Mouse (Mus musculus) stomach, postnatal 0 days (tissue): ENCODE measurements around the gene Atp6v1b1. TPM values are rescaled to one million over a fixed set of nuclear protein-coding genes. Genes with fewer than 3 reads are reported as not detected.

Experiments
- ATAC-seq: fragments of 200-750 bp; cut with Nextera tagmentation; 2 replicates; pipeline ENCODE4 v1.8.0; 2017; ENCODE audit not compliant: low FRiP score, low TSS enrichment
- DNase-seq: peaks from one replicate; pipeline ENCODE4 v3.0.0-alpha.2; 2016; ENCODE audit warnings: low spot score
- H3K27ac ChIP-seq: fragments of 300-500 bp; sonication (generic); replicated peaks from 2 replicates; pipeline ENCODE4 v1.5.1; 2014; ENCODE audit warnings: mild to moderate bottlenecking, control low read depth
- H3K27me3 ChIP-seq: fragments of 300-500 bp; sonication (generic); 2 replicates; pipeline ENCODE4 v1.6.1; 2014; ENCODE audit warnings: low read length; ENCODE audit not compliant: control insufficient read depth, insufficient read depth
- H3K36me3 ChIP-seq: fragments of 300-500 bp; sonication (generic); 2 replicates; pipeline ENCODE4 v1.6.1; 2014; ENCODE audit warnings: low read length, mixed read lengths; ENCODE audit not compliant: control insufficient read depth, insufficient read depth
- H3K4me1 ChIP-seq: fragments of 300-500 bp; sonication (generic); replicated peaks from 2 replicates; pipeline ENCODE4 v1.6.1; 2014; ENCODE audit warnings: antibody characterized with exemption; ENCODE audit not compliant: control insufficient read depth, insufficient read depth
- H3K4me2 ChIP-seq: fragments of 300-500 bp; sonication (generic); replicated peaks from 2 replicates; pipeline ENCODE4 v1.6.1; 2014; ENCODE audit warnings: low read depth, mild to moderate bottlenecking, control low read depth, moderate library complexity
- H3K4me3 ChIP-seq: fragments of 300-500 bp; sonication (generic); 2 replicates; pipeline ENCODE4 v1.5.1; 2014; ENCODE audit warnings: low read depth, low read length, control low read depth
- H3K9ac ChIP-seq: fragments of 300-500 bp; sonication (generic); 2 replicates; pipeline ENCODE4 v1.6.1; 2014; ENCODE audit warnings: mild to moderate bottlenecking, low read length, control low read depth, mixed read lengths
- H3K9me3 ChIP-seq: fragments of 300-500 bp; sonication (generic); 2 replicates; pipeline ENCODE4 v1.6.1; 2016; ENCODE audit warnings: low read length; ENCODE audit not compliant: control insufficient read depth
- CTCF ChIP-seq: IDR thresholded peaks from 2 replicates; pipeline ENCODE4 v1.5.1; 2016; ENCODE audit warnings: antibody characterized with exemption, low read depth, mild to moderate bottlenecking, moderate library complexity
- EP300 ChIP-seq: optimal IDR thresholded peaks from 2 replicates; pipeline ENCODE3; 2016; ENCODE audit warnings: antibody characterized with exemption
- WGBS: fragments of 180-500 bp; shearing (Covaris S2); extraction: QIAGEN DNeasy Blood & Tissue Kit; methylation state at CpG from one replicate; pipeline ENCODE4 v1.1.7; 2014; 5-methylcytosine and 5-hydroxymethylcytosine counted together
- polyA plus RNA-seq: library from polyadenylated mRNA; unstranded; fragments of >200 nt; fragmentation: Nextera tagmentation; extraction: Ambion mirVana; gene quantifications from 2 replicates; pipeline ENCODE4 v1.2.1, GENCODE M21; 2015

The Atp6v1b1 gene
- polyA plus RNA-seq, 1 experiment from 2014 or later = 0.30 TPM

DNA sequence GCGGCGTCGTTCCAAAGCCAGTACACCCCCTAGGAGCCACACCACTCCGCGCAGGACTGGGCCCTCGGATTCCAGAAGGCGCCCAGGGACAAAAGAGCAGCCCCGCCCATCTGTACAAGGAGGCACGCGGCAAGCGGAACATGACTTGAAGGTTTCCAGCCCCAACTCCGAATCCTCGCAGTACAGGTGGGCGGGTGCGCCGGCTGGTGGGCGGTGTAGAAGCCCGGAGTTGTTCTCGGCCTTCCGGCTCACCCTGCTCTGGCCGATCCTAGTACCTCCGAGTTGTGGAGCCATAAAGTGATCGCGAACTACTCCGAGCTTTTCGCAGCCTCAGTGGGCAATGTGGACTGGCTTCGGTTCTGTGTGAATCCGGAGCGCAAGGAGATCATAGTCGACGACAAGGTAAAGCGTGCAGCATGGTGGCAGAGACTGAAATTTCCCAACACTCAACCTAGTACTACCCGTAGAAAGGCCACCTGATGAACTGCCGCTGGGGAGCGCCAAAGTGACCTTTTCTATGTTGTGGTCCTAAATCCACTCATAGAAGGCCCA lies 20.2 kb downstream of the Atp6v1b1 start:
- H3K27me3 ChIP-seq = 0 out of 2 replicates have a peak, but pooled peaks cover 1% of the 10 kb centered on the region
- peak overlapping the region; percentile 32 for H3K4me3 ChIP-seq
- no peak overlapping the region for H3K27ac ChIP-seq
- H3K4me1 ChIP-seq = peaks cover 3% of the 10 kb centered on the region; the same call in 1 of the 2 replicates
- TF ChIP-seq EP300 (no peak), CTCF (peak; percentile 52)
- 2% methylated on average over 35 of the region's 35 CpGs for WGBS
- no peaks in the 10 kb centered on the region for H3K36me3 ChIP-seq
- ATAC-seq (peak; percentile 67), DNase-seq (peak; percentile 64)
- H3K9ac ChIP-seq = peak overlapping the region; percentile 3; the same call in 1 of the 2 replicates
- peak overlapping the region; percentile 60 for H3K4me2 ChIP-seq
- H3K9me3 ChIP-seq = no peaks in the 10 kb centered on the region

DNA sequence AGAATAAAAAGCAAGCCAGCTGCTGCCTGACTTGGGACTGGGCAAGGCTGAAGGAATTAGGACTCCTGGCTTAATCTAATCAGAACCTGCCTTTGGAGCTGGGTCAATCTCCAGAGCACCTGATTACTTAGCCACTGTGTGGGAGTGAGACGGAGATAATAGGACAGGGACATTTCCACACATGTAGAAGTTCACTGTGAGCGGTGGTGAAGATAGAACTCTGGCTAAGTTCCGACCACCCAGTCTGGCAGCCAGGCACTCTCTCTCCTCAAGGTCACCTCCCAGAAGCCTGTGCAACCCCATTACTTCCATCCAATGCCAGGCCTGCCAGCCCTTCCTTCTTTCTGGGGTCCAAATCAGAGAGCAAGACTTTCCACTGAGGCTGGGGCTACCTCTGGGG lies 24.2 kb downstream of the Atp6v1b1 start:
- 83% methylated on average over 3 of the region's 3 CpGs for WGBS
- Histone ChIP-seq H3K4me2 (no peak overlapping the region), H3K4me3 (no peak overlapping the region), H3K9me3 (no peaks in the 10 kb centered on the region), H3K27me3 (no peaks in the 10 kb centered on the region), H3K9ac (no peak overlapping the region), H3K27ac (no peak overlapping the region), H3K4me1 (peaks cover 3% of the 10 kb centered on the region; the same call in 1 of the 2 replicates), H3K36me3 (peaks cover 8% of the 10 kb centered on the region; the same call in 1 of the 2 replicates)
- ATAC-seq (no peak), DNase-seq (no peak)
- TF ChIP-seq CTCF = no peak
- no peak for TF ChIP-seq EP300

DNA sequence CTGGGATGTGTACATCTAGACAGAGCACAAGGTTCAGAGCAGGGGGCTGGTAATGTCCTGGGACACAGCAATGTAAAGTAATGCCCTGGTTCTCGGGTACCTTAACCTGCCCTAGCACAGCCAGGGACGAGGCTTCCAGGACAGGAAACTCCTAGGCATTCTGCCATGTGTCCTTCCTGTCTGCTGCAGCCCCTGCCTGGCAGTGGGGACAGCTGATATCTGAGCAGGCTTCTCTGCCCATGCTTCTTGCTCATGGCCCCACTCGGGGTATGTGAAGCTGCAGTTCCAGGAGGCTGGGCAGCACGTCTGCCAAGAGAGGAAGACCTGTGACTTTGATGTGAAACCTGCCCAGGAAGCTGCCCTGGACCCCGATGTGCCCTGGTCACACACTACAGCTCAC lies 25.7 kb downstream of the Atp6v1b1 start:
- DNase-seq = no peak
- Histone ChIP-seq H3K9me3 (no peaks in the 10 kb centered on the region), H3K9ac (no peak overlapping the region), H3K27me3 (no peaks in the 10 kb centered on the region), H3K4me2 (no peak overlapping the region), H3K27ac (no peak overlapping the region), H3K4me1 (no peaks in the 10 kb centered on the region), H3K4me3 (no peak overlapping the region), H3K36me3 (peaks cover 11% of the 10 kb centered on the region)
- 68% methylated on average over 5 of the region's 5 CpGs for WGBS
- TF ChIP-seq EP300 = no peak
- no peak for TF ChIP-seq CTCF
- no peak for ATAC-seq

DNA sequence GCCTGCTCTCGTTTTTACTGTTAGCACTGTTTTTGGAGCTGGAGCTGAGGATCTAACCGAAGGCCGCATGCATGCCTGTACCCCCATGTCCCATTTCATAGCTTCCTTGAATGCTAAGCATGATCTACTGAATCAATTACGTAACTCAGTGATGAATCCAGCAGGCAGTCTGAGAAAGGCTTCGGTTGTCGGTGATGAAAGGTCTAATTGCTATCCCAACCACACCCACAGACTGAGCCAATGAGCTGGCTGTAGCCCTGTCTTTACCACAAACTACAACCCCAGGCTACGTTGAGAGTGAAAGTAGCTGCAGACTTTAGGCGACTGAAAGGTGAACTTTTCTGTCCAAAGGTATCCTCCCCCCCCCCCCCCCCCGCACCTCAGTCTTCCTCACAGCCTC lies 31.3 kb downstream of the Atp6v1b1 start:
- Histone ChIP-seq H3K27me3 (no peaks in the 10 kb centered on the region), H3K9me3 (no peaks in the 10 kb centered on the region), H3K9ac (0 out of 2 replicates have a peak overlapping the region, but pooled peaks have one; percentile 94), H3K4me3 (peak overlapping the region; percentile 94; the same call in 1 of the 2 replicates), H3K4me1 (0 out of 2 replicates have a peak, but pooled peaks cover 3% of the 10 kb centered on the region), H3K36me3 (peaks cover 11% of the 10 kb centered on the region), H3K4me2 (peak overlapping the region; percentile 78), H3K27ac (no peak overlapping the region)
- no peak for ATAC-seq
- no peak for DNase-seq
- WGBS = 42% methylated on average over 8 of the region's 9 CpGs
- TF ChIP-seq CTCF = no peak
- TF ChIP-seq EP300 = no peak

DNA sequence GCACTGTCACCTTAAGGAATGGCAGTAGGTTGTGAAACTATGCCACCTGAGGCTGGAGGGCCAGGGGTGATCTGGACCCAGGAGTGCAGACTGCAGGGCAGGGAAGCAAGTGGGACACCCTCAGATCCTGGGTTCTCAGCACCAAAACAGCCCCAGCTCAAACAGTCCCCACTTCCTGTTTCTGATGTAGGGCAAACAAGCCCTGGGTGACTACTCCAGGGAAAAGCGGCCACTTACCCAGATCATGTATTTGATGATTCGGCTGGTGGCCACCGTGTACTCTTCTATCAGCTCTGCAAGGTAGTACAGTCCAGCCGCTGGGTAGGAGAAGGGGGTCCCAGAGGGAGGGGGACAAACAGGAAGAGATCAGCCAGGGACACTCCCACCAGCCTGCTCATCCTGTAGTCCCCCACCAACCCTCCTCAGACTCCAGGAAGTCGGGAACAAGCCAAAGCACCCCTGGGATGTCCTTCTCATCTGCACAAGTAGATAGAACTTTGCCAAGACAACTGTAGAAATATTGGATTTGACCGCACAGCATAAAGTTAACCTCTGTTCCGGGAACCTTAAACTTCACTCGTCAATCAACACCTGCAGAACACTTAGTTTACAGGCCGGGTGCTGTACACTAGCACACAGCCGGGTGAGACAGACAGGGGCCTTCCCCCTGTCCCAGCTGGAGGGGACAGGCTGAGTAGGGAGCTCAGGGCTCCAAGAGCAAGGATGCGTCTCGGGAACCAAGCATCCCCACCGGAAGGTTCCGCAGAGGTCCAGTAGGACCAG lies 32.2 kb downstream of the Atp6v1b1 start:
- DNase-seq (no peak), ATAC-seq (peak; percentile 6)
- TF ChIP-seq CTCF (no peak), EP300 (no peak)
- WGBS = under 1% methylated on average over 14 of the region's 14 CpGs
- peaks cover 3% of the 10 kb centered on the region for H3K36me3 ChIP-seq
- peak overlapping the region; percentile 94 for H3K4me3 ChIP-seq
- no peaks in the 10 kb centered on the region for H3K9me3 ChIP-seq
- peak overlapping the region; percentile 91 for H3K27ac ChIP-seq
- 0 out of 2 replicates have a peak, but pooled peaks cover 3% of the 10 kb centered on the region for H3K4me1 ChIP-seq
- no peaks in the 10 kb centered on the region for H3K27me3 ChIP-seq
- H3K4me2 ChIP-seq = peak overlapping the region; percentile 78
- H3K9ac ChIP-seq = peak overlapping the region; percentile 94
